Mouse (Mus musculus) lung, postnatal 0 days (tissue): ENCODE results near the gene Smco4. TPM values are rescaled to one million over a fixed set of nuclear protein-coding genes. Genes with fewer than 3 reads are reported as not detected.
"Not testable (repeated sequence)": the region's sequence is repeated elsewhere in the genome, so short reads cannot be mapped to it uniquely, and the experiment has no call there.

Experiments
- ATAC-seq: fragments of 200-750 bp; cut with Nextera tagmentation; 2 replicates; pipeline ENCODE4 v1.8.0; 2017; ENCODE audit warnings: moderate library complexity
- DNase-seq: peaks from one replicate; pipeline ENCODE4 v3.0.0-alpha.2; 2016; ENCODE audit warnings: low spot score
- H3K27ac ChIP-seq: fragments of 300-500 bp; sonication (generic); 2 replicates; pipeline ENCODE4 v1.5.1; 2014; ENCODE audit warnings: antibody characterized with exemption, mild to moderate bottlenecking, low read length, mixed read lengths
- H3K27me3 ChIP-seq: fragments of 300-500 bp; sonication (generic); replicated peaks from 2 replicates; pipeline ENCODE4 v1.6.1; 2014; ENCODE audit warnings: low read length, mixed read lengths; ENCODE audit not compliant: insufficient read depth
- H3K36me3 ChIP-seq: fragments of 300-500 bp; sonication (generic); 2 replicates; pipeline ENCODE4 v1.6.1; 2014; ENCODE audit warnings: low read length, mixed read lengths; ENCODE audit not compliant: insufficient read depth
- H3K4me1 ChIP-seq: fragments of 300-500 bp; sonication (generic); 2 replicates; pipeline ENCODE4 v1.6.1; 2014; ENCODE audit warnings: antibody characterized with exemption, low read depth, low read length, mixed read lengths; ENCODE audit not compliant: insufficient read depth
- H3K4me2 ChIP-seq: fragments of 300-500 bp; sonication (generic); replicated peaks from 2 replicates; pipeline ENCODE4 v1.6.1; 2014; ENCODE audit warnings: low read depth, mild to moderate bottlenecking, low read length, moderate library complexity, mixed read lengths
- H3K4me3 ChIP-seq: fragments of 300-500 bp; sonication (generic); 2 replicates; pipeline ENCODE4 v1.5.1; 2014; ENCODE audit warnings: low read depth, low read length
- H3K9ac ChIP-seq: fragments of 300-500 bp; sonication (generic); replicated peaks from 2 replicates; pipeline ENCODE4 v1.6.1; 2014; ENCODE audit warnings: low read depth, mild to moderate bottlenecking
- H3K9me3 ChIP-seq: fragments of 300-500 bp; sonication (generic); 2 replicates; pipeline ENCODE4 v1.6.1; 2016; ENCODE audit warnings: low read length, mixed read lengths
- CTCF ChIP-seq: IDR thresholded peaks from 2 replicates; pipeline ENCODE4 v1.5.1; 2016; ENCODE audit warnings: antibody characterized with exemption, mild to moderate bottlenecking
- EP300 ChIP-seq: IDR thresholded peaks from 2 replicates; pipeline ENCODE4 v1.6.1; 2016; ENCODE audit warnings: antibody characterized with exemption, mild to moderate bottlenecking, control low read depth
- WGBS: fragments of 180-500 bp; shearing (Covaris S2); extraction: QIAGEN DNeasy Blood & Tissue Kit; methylation state at CpG from one replicate; pipeline ENCODE4 v1.1.7; 2014; 5-methylcytosine and 5-hydroxymethylcytosine counted together
- polyA plus RNA-seq: library from polyadenylated mRNA; unstranded; fragments of >200 nt; fragmentation: Nextera tagmentation; extraction: Ambion mirVana; gene quantifications from 2 replicates; pipeline ENCODE4 v1.2.1, GENCODE M21; 2015

The Smco4 gene
- polyA plus RNA-seq, 1 experiment from 2014 or later, result 3.8 TPM

DNA sequence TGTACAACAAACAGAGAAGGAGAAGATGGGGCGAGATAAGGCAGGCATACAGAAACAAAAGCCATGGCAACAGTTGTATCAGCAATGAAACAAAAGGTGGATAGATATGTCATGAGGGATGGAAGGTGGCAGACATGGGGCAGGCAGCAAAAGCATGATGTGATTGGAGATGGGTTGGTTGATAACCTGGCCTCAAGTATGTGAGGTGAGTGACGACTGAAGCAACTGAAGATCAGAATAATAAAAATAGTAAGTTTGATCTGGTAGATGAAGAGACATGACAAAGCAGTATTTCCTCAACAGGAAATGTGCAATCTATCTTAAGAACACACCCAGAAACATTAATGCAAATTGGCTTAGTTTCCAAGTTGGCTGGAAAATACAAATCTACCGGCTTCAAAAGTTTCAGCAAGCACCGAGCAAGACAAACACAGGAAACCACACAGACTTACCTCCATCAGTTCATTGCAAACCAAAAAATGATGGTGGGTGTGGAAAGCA, 57.3 kb downstream of the Smco4 start:
- no peak for DNase-seq
- Histone ChIP-seq H3K4me3 (no peak overlapping the region), H3K27ac (no peak overlapping the region), H3K4me1 (no peaks in the 10 kb centered on the region), H3K9ac (no peak overlapping the region), H3K27me3 (no peaks in the 10 kb centered on the region), H3K36me3 (no peaks in the 10 kb centered on the region), H3K4me2 (no peak overlapping the region), H3K9me3 (no peaks in the 10 kb centered on the region)
- 49% methylated on average over 4 of the region's 4 CpGs for WGBS
- no peak for TF ChIP-seq EP300
- TF ChIP-seq CTCF, result no peak
- ATAC-seq, result no peak

DNA sequence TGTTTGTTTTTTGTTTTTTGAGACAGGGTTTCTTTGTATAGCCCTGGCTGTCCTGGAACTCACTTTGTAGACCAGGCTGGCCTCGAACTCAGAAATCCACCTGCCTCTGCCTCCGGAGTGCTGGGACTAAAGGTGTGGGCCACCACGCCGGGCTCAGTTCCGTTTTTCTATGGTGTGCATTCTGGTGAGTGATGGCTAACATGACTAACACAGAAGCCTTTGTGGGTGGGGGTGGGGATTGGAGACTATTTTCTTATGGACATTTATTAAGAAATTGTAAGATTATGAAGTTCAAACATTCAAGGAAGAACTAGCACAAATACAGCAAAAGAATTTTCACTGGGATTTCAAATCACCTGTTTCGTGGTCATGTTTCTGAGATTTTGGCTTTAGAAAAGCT, 57.8 kb downstream of the Smco4 start:
- not testable (repeated sequence) for H3K4me1 ChIP-seq, H3K4me3 ChIP-seq, H3K27ac ChIP-seq, H3K9me3 ChIP-seq, H3K27me3 ChIP-seq, H3K9ac ChIP-seq, H3K36me3 ChIP-seq, H3K4me2 ChIP-seq, DNase-seq, ATAC-seq
- 83% methylated on average over 6 of the region's 6 CpGs for WGBS

DNA sequence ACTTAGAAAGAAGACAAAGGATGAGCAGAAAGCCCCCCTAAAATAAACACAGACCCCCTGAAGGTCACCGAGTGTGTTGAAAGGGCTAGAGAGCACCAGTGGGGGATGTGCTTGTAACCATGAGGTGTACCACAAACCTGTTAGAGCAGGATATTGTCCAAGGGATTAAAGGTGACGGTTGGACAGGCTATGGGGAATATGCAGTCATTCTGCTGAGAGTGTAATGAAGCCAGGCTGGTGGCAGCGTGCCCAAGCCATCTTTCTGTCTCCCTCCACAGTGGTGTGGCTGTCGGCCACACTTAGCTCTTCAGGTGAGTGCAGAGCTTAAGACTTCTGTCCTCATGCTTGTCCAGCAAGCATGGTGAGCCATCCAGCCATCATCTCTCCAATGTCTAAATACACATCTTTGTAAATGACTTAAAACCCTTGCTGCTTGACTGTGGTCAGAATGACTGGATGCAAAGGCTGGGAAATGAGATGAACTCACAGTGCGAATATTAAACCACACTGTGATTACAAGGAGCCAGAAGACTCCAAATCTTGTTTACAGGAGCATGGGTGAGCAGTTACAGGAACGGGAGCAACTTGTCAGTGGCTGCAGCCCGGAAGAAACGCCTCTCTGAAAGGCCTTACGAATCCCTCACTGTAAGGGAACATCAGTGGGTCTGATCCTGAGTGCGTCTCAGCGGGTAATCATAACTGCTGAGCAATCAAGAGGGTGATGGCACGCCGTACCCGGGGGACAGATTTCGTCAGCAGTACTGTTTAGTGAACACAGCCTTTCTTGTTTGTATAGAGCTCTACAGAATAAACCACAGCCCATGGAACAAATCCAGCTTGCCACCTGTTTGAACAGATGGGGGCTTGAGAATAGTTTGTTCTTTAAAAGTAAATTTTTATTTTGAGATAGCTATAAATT, 59.0 kb downstream of the Smco4 start:
- no peaks in the 10 kb centered on the region for H3K27me3 ChIP-seq
- WGBS, result 50% methylated on average over 15 of the region's 15 CpGs
- H3K27ac ChIP-seq, result no peak overlapping the region
- TF ChIP-seq EP300 (no peak), CTCF (no peak)
- no peaks in the 10 kb centered on the region for H3K36me3 ChIP-seq
- H3K4me2 ChIP-seq, result no peak overlapping the region
- H3K9ac ChIP-seq, result no peak overlapping the region
- DNase-seq (no peak), ATAC-seq (no peak)
- H3K9me3 ChIP-seq, result no peaks in the 10 kb centered on the region
- H3K4me3 ChIP-seq, result no peak overlapping the region
- no peaks in the 10 kb centered on the region for H3K4me1 ChIP-seq

DNA sequence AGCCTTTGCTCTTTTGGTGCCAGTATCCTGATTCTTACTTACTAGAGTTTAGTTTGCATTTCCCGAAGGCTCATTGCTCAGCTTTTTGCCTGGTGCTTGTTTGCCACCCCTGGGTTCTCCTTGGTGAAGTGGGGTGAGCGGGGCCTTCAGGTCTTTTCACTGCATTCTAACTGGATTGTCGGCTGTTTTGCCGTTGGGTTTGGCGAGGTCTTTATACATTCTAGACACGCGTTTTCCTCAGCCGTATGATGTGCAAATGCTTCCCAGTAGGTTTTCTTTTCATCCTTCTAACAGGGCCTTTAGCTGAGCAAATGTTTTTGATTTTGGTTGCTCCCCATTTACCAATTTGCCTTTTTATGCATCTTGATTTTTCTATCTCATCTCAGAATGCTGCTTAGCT, 60.1 kb downstream of the Smco4 start:
- Histone ChIP-seq H3K4me3 (no peak overlapping the region), H3K9ac (no peak overlapping the region), H3K36me3 (no peaks in the 10 kb centered on the region), H3K4me1 (no peaks in the 10 kb centered on the region), H3K9me3 (no peaks in the 10 kb centered on the region), H3K27ac (no peak overlapping the region), H3K4me2 (no peak overlapping the region), H3K27me3 (no peaks in the 10 kb centered on the region)
- WGBS, result 76% methylated on average over 8 of the region's 8 CpGs
- DNase-seq (no peak), ATAC-seq (no peak)
- TF ChIP-seq CTCF, result no peak
- TF ChIP-seq EP300, result no peak

DNA sequence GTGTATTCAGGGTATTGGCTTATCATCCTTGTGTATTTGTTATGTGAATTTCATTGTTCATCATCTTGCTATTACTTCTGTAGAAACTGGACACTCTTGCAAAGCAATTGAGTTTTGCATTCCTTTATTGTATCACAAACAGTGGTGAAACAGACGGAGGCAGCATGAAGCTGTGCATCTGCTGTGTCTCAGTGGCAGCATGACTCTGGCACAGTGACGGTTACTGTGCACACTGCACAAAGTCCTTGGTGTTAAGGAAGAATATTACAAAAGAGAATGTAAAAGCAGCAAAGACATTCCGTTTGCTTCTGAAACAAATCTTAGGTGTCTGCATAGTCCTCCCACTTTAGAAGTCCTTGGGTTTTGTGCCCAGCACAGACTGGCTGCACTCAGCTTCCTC, 67.2 kb downstream of the Smco4 start:
- TF ChIP-seq CTCF, result no peak
- no peak for TF ChIP-seq EP300
- Histone ChIP-seq H3K4me2 (no peak overlapping the region), H3K9me3 (no peaks in the 10 kb centered on the region), H3K9ac (no peak overlapping the region), H3K4me1 (no peaks in the 10 kb centered on the region), H3K4me3 (no peak overlapping the region), H3K27me3 (no peaks in the 10 kb centered on the region), H3K36me3 (no peaks in the 10 kb centered on the region), H3K27ac (no peak overlapping the region)
- 60% methylated on average over 3 of the region's 3 CpGs for WGBS
- DNase-seq (no peak), ATAC-seq (no peak)

DNA sequence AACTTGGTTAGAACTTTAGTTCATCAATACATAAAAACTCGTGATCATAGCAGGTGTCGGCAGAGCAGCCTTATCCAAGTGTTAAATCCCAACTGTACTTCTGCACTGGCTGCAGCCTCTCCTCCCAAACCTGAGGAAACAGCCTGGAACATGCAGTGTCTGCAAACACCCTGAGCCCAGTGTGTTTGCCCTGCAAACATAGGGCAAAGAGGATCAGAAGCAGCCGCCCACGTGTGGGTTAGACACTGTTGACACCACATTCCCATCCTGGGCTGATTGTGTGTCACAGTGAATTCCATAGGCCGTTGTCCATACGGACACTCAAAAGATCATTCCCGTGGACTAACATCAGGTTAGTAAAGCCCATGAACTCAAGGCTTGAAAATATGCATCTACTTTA, 69.1 kb downstream of the Smco4 start:
- Histone ChIP-seq H3K36me3 (no peaks in the 10 kb centered on the region), H3K4me2 (no peak overlapping the region), H3K27ac (no peak overlapping the region), H3K9ac (no peak overlapping the region), H3K4me1 (no peaks in the 10 kb centered on the region), H3K9me3 (no peaks in the 10 kb centered on the region), H3K27me3 (no peaks in the 10 kb centered on the region), H3K4me3 (no peak overlapping the region)
- WGBS, result 59% methylated on average over 7 of the region's 7 CpGs
- DNase-seq, result no peak
- TF ChIP-seq EP300 (no peak), CTCF (no peak)
- ATAC-seq, result no peak
